Mouse (Mus musculus) heart, postnatal 36 days (tissue): ENCODE results near the gene Kdm2b. TPM values are rescaled to one million over a fixed set of nuclear protein-coding genes. Genes with fewer than 3 reads are reported as not detected.
"Not testable (repeated sequence)": the region's sequence is repeated elsewhere in the genome, so short reads cannot be mapped to it uniquely, and the experiment has no call there.

Source experiments
- DNase-seq, 2 experiments: peaks; one replicate each; pipeline ENCODE4 v3.0.0; 2021 to 2022
- intact Hi-C: fragments of 180-260 bp; cut with DNase I; formaldehyde crosslinking; loops from one replicate; pipeline ENCODE4 v1.15.1; 2025
- total RNA-seq, 2 experiments: library from RNA; stranded (reverse); gene quantifications; 2 replicates each; pipeline ENCODE4 v1.2.3; 2021

Kdm2b gene
- total RNA-seq, 2 experiments from 2014 or later = 16.6 to 19.0 TPM

GRCm38 (mm10) chr5:122986091-122986493 is 3.5 kb downstream of the Kdm2b start:
- intact Hi-C loops = no loop called here
- DNase-seq = no peak

- intact Hi-C loops = no loop called here
Measured at GRCm38 (mm10) chr5:122985276-122985675, 4.3 kb downstream of the Kdm2b start.

GRCm38 (mm10) chr5:122984483-122984882 is 5.1 kb downstream of the Kdm2b start:
- intact Hi-C loops = no loop called here
- no peak for DNase-seq

More at GRCm38 (mm10) chr5:122985276-122985675, 4.3 kb downstream of the Kdm2b start:
- no peak for DNase-seq

GRCm38 (mm10) chr5:122978970-122979369 is 10.7 kb downstream of the Kdm2b start:
- intact Hi-C loops = no loop called here
- DNase-seq = no peak

- intact Hi-C loops = not testable (repeated sequence)
Measured at GRCm38 (mm10) chr5:122974701-122975100, 14.9 kb downstream of the Kdm2b start.

GRCm38 (mm10) chr5:122972116-122972515 is 17.5 kb downstream of the Kdm2b start:
- intact Hi-C loops = no loop called here

More at GRCm38 (mm10) chr5:122974701-122975100, 14.9 kb downstream of the Kdm2b start:
- not testable (repeated sequence) for DNase-seq

GRCm38 (mm10) chr5:122971438-122971837 is 18.2 kb downstream of the Kdm2b start:
- no peak for DNase-seq
- intact Hi-C loops = no loop called here

More at GRCm38 (mm10) chr5:122972116-122972515, 17.5 kb downstream of the Kdm2b start:
- DNase-seq = no peak

GRCm38 (mm10) chr5:122970056-122970455 is 19.6 kb downstream of the Kdm2b start:
- intact Hi-C loops = no loop called here
- no peak for DNase-seq

- intact Hi-C loops = loop anchor here (1.0 to 5.0 kb wide), 4 partner anchors 45 to 204 kb away; no protein-coding TSS in a partner anchor
- peak; percentile 80 to 82 for DNase-seq
Measured at GRCm38 (mm10) chr5:122968322-122968721, 21.3 kb downstream of the Kdm2b start.

- intact Hi-C loops = loop anchor here (5.0 kb wide), 1 partner anchor 207 kb away; no protein-coding TSS in a partner anchor
- no peak for DNase-seq
Measured at GRCm38 (mm10) chr5:122965427-122965826, 24.2 kb downstream of the Kdm2b start.

GRCm38 (mm10) chr5:122964853-122965252 is 24.8 kb downstream of the Kdm2b start:
- DNase-seq = no peak
- intact Hi-C loops = loop anchor here (5.0 kb wide), 1 partner anchor 207 kb away; no protein-coding TSS in a partner anchor

GRCm38 (mm10) chr5:122961905-122962304 is 27.7 kb downstream of the Kdm2b start:
- no peak for DNase-seq
- intact Hi-C loops = no loop called here

GRCm38 (mm10) chr5:122959391-122959790 is 30.2 kb downstream of the Kdm2b start:
- DNase-seq = no peak
- intact Hi-C loops = no loop called here

GRCm38 (mm10) chr5:122956059-122956458 is 33.6 kb downstream of the Kdm2b start:
- DNase-seq = no peak
- intact Hi-C loops = no loop called here

GRCm38 (mm10) chr5:122951913-122952641 is 37.5 kb downstream of the Kdm2b start:
- peak in 1 of 2 experiments; percentile 12 for DNase-seq
- intact Hi-C loops = no loop called here

GRCm38 (mm10) chr5:122951056-122951912 is 38.3 kb downstream of the Kdm2b start:
- intact Hi-C loops = no loop called here
- peak; percentile 59 to 66 for DNase-seq

GRCm38 (mm10) chr5:122950329-122950953 is 39.2 kb downstream of the Kdm2b start:
- intact Hi-C loops = no loop called here
- no peak for DNase-seq

GRCm38 (mm10) chr5:122949101-122949500 is 40.5 kb downstream of the Kdm2b start:
- intact Hi-C loops = no loop called here
- DNase-seq = no peak

- intact Hi-C loops = no loop called here
- DNase-seq = no peak
Measured at GRCm38 (mm10) chr5:122947534-122947933, 42.1 kb downstream of the Kdm2b start.

GRCm38 (mm10) chr5:122938676-122939075 is 50.9 kb downstream of the Kdm2b start:
- no peak for DNase-seq
- intact Hi-C loops = no loop called here
